Mouse (Mus musculus) midbrain, embryonic 12.5 days (tissue): ENCODE results near the gene Tubb4a. TPM values are rescaled to one million over a fixed set of nuclear protein-coding genes. Genes with fewer than 3 reads are reported as not detected.
A peak's percentile ranks its signal among the peaks of the same experiment; 100 is the strongest.
"Not testable (repeated sequence)": the region's sequence is repeated elsewhere in the genome, so short reads cannot be mapped to it uniquely, and the experiment has no call there.

ENCODE experiments used
- ATAC-seq: fragments of 200-750 bp; cut with Nextera tagmentation; 2 replicates; pipeline ENCODE4 v1.8.0; 2017; ENCODE audit warnings: low read depth, moderate TSS enrichment, moderate library complexity; ENCODE audit not compliant: low FRiP score
- H3K27ac ChIP-seq: fragments of 300-500 bp; sonication (generic); replicated peaks from 2 replicates; pipeline ENCODE4 v1.5.1; 2016; ENCODE audit warnings: mild to moderate bottlenecking
- H3K27me3 ChIP-seq: fragments of 300-500 bp; sonication (generic); 2 replicates; pipeline ENCODE4 v1.6.1; 2016; ENCODE audit warnings: mild to moderate bottlenecking
- H3K36me3 ChIP-seq: fragments of 300-500 bp; sonication (generic); 2 replicates; pipeline ENCODE4 v1.6.1; 2016
- H3K4me1 ChIP-seq: fragments of 300-500 bp; sonication (generic); 2 replicates; pipeline ENCODE4 v1.6.1; 2016
- H3K4me2 ChIP-seq: fragments of 300-500 bp; sonication (generic); replicated peaks from 2 replicates; pipeline ENCODE4 v1.6.1; 2016; ENCODE audit warnings: mild to moderate bottlenecking, moderate library complexity
- H3K4me3 ChIP-seq: fragments of 300-500 bp; sonication (generic); 2 replicates; pipeline ENCODE4 v1.5.1; 2016; ENCODE audit warnings: mild to moderate bottlenecking
- H3K9ac ChIP-seq: fragments of 300-500 bp; sonication (generic); replicated peaks from 2 replicates; pipeline ENCODE4 v1.6.1; 2016; ENCODE audit warnings: mild to moderate bottlenecking, moderate library complexity
- H3K9me3 ChIP-seq: fragments of 300-500 bp; sonication (generic); 2 replicates; pipeline ENCODE4 v1.6.1; 2016; ENCODE audit warnings: mild to moderate bottlenecking
- WGBS: fragments of 180-500 bp; shearing (Covaris S2); methylation state at CpG from one replicate; pipeline ENCODE4 v1.1.7; 2016; 5-methylcytosine and 5-hydroxymethylcytosine counted together
- polyA plus RNA-seq: library from polyadenylated mRNA; unstranded; fragments of >200 nt; fragmentation: Nextera tagmentation; extraction: Ambion mirVana; gene quantifications from 2 replicates; pipeline ENCODE4 v1.2.1, GENCODE M21; 2016

Gene Tubb4a
- polyA plus RNA-seq, 1 experiment from 2014 or later, result 189 TPM

DNA sequence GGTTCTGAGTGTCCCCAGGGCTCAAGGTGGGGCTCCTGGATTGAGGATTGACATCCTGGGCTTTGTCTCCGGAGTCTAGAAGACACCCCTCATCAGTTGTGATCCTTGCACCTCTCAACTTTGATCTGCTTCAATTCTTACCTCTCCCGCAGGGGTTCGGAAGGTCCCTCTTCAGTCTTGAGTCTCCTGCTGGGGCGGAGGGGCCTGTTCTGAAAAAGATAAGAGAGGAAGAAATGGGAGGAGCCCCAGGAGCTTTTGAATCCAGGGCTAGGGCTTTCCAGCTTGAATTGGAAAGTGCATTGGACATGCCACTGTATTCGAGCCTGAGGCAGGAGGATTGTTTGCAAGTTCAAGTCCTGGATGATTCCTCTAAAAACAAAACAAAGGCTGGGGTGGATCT, 20.7 kb downstream of the Tubb4a start:
- H3K4me1 ChIP-seq, result peaks cover 14% of the 10 kb centered on the region
- WGBS, result 61% methylated on average over 5 of the region's 5 CpGs
- peaks cover 32% of the 10 kb centered on the region for H3K27me3 ChIP-seq
- no peak overlapping the region for H3K4me3 ChIP-seq
- H3K9ac ChIP-seq, result no peak overlapping the region
- no peak overlapping the region for H3K4me2 ChIP-seq
- H3K36me3 ChIP-seq, result no peaks in the 10 kb centered on the region
- no peak overlapping the region for H3K27ac ChIP-seq
- H3K9me3 ChIP-seq, result no peaks in the 10 kb centered on the region
- no peak for ATAC-seq

DNA sequence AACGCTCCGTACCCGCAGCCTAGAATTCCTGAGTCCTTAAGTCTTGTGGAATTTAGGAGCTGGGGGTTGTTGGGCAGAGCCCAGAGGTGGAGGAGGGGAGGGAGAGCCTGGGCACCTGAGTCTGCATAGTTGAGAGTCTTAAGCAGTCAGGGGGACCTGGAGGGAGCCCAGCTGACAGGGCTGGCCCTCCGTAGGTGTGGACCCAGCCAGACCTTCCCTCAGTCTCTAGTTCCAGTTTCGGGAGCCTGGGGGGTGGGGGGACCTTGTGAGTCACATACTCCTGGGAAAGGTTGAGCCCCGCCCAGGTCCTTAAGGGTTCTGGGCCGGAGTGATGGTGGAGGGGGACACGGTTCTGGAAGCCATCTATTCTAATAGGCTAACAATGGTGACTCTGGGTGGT, 24.6 kb downstream of the Tubb4a start:
- no peak overlapping the region for H3K4me3 ChIP-seq
- ATAC-seq, result no peak

DNA sequence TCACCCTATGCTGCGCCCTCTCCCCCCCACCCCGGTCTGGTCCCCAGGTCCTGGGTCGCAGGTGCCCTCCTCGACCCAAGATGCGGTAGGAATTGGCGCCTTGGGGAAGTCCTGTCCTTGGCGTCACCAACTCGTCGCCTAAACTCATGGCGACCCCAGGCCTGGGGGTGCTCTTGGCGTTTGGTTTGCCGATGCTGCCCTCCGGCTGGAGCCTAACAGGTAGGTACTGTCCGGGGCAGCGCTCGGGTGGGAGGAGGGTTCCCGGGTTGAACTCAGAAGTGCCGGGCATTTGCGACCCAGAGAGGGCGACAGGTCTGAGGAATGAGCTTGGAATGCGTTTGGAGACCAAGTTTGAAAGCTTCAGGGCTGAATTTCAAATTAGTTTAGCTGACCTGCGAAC, 25.0 kb downstream of the Tubb4a start:
- Histone ChIP-seq H3K27me3 (peaks cover 43% of the 10 kb centered on the region), H3K9me3 (no peaks in the 10 kb centered on the region), H3K4me1 (peaks cover 30% of the 10 kb centered on the region), H3K4me3 (peak overlapping the region; percentile 31), H3K27ac (no peak overlapping the region), H3K36me3 (no peaks in the 10 kb centered on the region), H3K9ac (no peak overlapping the region), H3K4me2 (peak overlapping the region; percentile 43)
- WGBS, result 1% methylated on average over 22 of the region's 22 CpGs
- no peak for ATAC-seq

More for the DNA sequence above, 24.6 kb downstream of the Tubb4a start:
- no peaks in the 10 kb centered on the region for H3K9me3 ChIP-seq
- H3K4me1 ChIP-seq, result peaks cover 28% of the 10 kb centered on the region
- H3K9ac ChIP-seq, result no peak overlapping the region
- no peak overlapping the region for H3K27ac ChIP-seq
- H3K4me2 ChIP-seq, result no peak overlapping the region
- 11% methylated on average over 8 of the region's 8 CpGs for WGBS
- no peaks in the 10 kb centered on the region for H3K36me3 ChIP-seq
- peaks cover 43% of the 10 kb centered on the region for H3K27me3 ChIP-seq

DNA sequence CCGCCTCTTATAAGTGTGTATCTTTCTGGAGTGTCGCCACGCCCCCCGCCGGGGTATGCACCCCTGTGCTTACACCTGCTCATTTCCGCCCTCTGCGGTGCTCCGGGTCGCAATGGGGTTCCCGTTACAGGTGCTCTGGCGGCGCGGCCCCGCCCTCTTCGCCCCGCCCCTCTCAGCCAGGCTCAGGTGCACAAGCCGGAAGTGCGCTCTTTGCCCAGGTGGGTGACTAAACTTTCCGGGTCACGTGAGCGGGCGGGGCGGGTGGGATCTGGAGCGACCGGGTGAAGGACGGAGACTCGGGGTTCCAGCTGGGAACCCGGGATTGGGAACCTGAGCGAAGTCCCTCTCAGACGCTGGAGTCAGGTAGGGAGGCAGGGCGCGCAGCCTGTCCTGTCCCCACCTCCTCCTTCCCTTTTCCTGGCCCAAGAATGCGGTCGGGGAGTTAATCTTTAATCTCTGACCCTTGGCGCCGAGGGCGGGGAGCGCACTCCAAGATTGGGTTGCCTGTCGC, 25.5 kb downstream of the Tubb4a start:
- 2% methylated on average over 39 of the region's 39 CpGs for WGBS
- H3K27me3 ChIP-seq, result peaks cover 43% of the 10 kb centered on the region

DNA sequence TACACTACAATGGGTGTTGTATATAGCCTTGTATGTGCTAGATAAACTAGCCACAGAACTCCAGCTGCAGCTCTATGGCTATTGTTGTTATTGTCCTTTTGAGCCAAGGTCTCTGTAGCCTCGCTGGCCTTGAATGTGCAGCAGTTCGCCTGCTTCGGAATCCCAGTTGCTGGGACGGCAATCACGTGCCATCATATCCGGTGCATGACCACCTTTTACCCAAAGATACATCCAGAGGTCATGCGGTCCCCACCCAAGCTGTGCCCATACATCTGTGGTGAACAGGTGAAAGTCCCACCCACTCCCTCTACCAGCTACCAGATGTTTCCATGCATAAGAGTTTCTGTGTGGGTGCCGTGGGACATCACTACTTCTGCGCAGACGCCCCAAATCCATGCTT, 26.5 kb downstream of the Tubb4a start:
- Histone ChIP-seq H3K27ac (no peak overlapping the region), H3K4me1 (peaks cover 30% of the 10 kb centered on the region), H3K4me2 (peak overlapping the region; percentile 83), H3K9me3 (no peaks in the 10 kb centered on the region), H3K27me3 (peaks cover 43% of the 10 kb centered on the region), H3K36me3 (peaks cover 7% of the 10 kb centered on the region; the same call in 1 of the 2 replicates), H3K9ac (no peak overlapping the region), H3K4me3 (peak overlapping the region; percentile 79)
- WGBS, result 44% methylated on average over 10 of the region's 10 CpGs
- ATAC-seq, result no peak

More for the DNA sequence above, 25.5 kb downstream of the Tubb4a start:
- 0 out of 2 replicates have a peak overlapping the region, but pooled peaks have one; percentile 21 for H3K9ac ChIP-seq
- peaks cover 30% of the 10 kb centered on the region for H3K4me1 ChIP-seq
- peaks cover 3% of the 10 kb centered on the region; the same call in 1 of the 2 replicates for H3K36me3 ChIP-seq
- peak overlapping the region; percentile 31 for H3K4me3 ChIP-seq
- H3K4me2 ChIP-seq, result peak overlapping the region; percentile 43
- no peak for ATAC-seq
- H3K27ac ChIP-seq, result no peak overlapping the region
- H3K9me3 ChIP-seq, result no peaks in the 10 kb centered on the region

DNA sequence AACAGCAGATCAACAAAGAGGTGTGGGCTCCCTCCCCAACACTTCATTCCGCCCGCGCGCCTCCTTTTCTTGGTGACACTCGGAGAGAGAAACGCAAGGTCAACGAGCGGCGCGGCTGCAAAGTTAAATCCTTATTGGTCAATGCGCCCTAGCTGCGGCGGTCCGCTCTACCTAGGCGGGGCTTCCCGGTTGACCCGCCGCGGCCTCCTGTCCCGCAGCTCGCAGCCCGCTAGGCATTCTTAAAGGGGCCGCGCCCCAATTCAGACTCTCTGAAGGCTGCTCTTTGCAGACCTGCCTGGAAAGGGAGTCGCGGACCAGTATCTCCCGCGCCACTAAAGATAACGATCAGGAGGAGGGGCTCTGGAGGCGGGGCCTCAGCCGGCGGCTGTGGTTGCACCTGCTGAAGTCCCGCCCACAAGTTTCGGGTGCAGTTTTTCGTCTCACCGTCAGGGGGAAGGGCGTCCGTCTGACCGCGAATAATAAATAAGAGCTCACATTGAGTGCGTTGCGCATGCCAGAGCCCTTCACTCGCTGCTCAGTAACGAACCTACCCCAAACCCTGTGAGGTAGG, 27.3 kb downstream of the Tubb4a start:
- under 1% methylated on average over 44 of the region's 44 CpGs for WGBS

DNA sequence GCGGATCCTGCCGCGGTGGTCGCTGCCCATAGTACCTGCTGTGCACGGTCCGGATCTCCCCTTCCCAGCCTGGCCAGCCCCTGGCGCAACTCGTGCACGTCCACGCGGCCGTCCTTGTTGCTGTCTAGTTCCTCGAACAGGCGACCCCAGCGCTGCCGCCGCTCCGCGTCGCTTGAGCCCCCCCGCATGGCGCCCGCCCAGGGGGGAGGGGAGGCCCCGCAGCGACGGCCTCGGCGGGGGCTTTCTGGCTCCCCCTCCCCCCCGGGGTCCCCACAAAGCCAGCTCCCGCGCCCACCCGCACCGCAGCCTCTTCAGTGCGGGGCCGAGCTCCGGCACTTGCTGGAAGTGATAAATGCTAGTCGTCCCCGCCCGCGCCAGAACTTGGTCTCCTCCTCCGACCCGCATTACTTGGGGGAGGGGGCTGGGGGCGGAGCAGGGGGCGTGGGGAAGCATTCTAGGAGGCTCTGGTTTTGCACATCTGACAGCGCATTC, 28.1 kb downstream of the Tubb4a start, which contains the start of gene Slc25a23:
Gene Slc25a23, minus strand, starts transcription at position 378 of the 492 bp plus-strand sequence.
- Histone ChIP-seq H3K36me3 (peaks cover 21% of the 10 kb centered on the region; the same call in 1 of the 2 replicates), H3K4me1 (peaks cover 30% of the 10 kb centered on the region), H3K9me3 (no peaks in the 10 kb centered on the region), H3K27me3 (peaks cover 35% of the 10 kb centered on the region), H3K9ac (peak within 1 kb of the TSS; percentile 77), H3K27ac (peak within 1 kb of the TSS; percentile 84), H3K4me3 (peak within 1 kb of the TSS; percentile 79), H3K4me2 (peak within 1 kb of the TSS; percentile 83)
- WGBS, result under 1% methylated on average over 22 of the region's 45 CpGs
- ATAC-seq, result peak; percentile 73

More for the DNA sequence above, 27.3 kb downstream of the Tubb4a start:
- Histone ChIP-seq H3K27me3 (peaks cover 41% of the 10 kb centered on the region), H3K9me3 (no peaks in the 10 kb centered on the region), H3K4me2 (peak overlapping the region; percentile 83), H3K9ac (peak overlapping the region; percentile 77), H3K4me3 (peak overlapping the region; percentile 79), H3K4me1 (peaks cover 30% of the 10 kb centered on the region), H3K27ac (peak overlapping the region; percentile 84), H3K36me3 (peaks cover 13% of the 10 kb centered on the region; the same call in 1 of the 2 replicates)
- ATAC-seq, result peak; percentile 91

DNA sequence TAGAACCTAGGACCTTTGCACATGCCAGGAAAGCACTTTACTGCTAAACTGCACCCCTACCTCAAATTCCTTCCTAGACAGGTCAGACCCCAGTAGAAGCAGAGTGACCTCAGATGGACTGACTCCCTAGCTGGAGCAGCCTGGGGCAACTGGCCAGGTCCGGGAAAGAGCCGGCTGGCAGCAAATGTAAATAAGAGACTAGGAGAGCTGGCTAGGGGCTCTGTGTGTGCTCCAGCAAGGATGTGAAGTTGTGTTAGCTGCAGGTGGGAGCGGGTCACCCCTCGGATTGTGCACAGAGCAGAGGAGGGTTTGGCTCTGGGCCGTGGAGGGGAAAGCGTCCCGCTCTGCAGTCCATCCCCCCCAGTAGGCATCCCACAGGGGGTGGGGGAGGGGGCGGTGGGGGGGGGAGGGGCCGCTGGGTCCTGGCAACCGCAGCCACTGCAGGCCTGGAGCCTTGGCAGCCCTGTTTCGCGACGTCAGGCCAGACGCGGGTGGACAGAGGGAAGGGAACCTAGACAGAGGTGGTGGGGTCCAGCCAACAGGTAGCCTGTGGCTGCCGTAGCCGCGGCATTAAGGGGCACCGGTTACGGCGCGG, 28.6 kb downstream of the Tubb4a start, which contains the start of gene Crb3:
Gene Crb3, plus strand, starts transcription at position 215 of the 595 bp plus-strand sequence.
- peak within 1 kb of the TSS; percentile 79 for H3K4me3 ChIP-seq
- H3K9me3 ChIP-seq, result no peaks in the 10 kb centered on the region
- peak within 1 kb of the TSS; percentile 83 for H3K4me2 ChIP-seq
- H3K4me1 ChIP-seq, result peaks cover 30% of the 10 kb centered on the region
- H3K36me3 ChIP-seq, result peaks cover 26% of the 10 kb centered on the region; the same call in 1 of the 2 replicates
- H3K9ac ChIP-seq, result peak within 1 kb of the TSS; percentile 77
- WGBS, result under 1% methylated on average over 13 of the region's 22 CpGs
- peak within 1 kb of the TSS; percentile 84 for H3K27ac ChIP-seq
- ATAC-seq, result no peak
- H3K27me3 ChIP-seq, result peaks cover 30% of the 10 kb centered on the region

DNA sequence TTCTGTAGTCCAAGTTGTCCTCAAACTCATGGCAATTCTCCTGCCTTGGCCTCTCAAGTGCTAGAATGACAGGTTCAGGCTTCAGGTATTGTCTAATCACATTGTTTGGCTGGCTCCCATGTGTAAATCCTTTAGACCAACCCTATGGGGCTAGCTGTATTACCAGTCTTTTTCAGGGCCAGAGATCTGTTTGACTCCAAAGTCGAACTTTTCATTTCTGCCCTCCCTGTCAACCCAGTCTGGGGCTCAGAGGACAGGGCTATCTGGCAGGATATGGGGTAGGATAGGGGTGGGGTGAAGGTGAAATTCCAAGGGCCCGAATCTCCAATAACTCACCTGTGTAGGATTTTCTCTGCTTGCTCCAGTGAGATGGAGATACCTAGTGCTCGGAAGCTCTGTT, 31.3 kb downstream of the Tubb4a start:
- peaks cover 52% of the 10 kb centered on the region for H3K36me3 ChIP-seq
- no peak overlapping the region for H3K9ac ChIP-seq
- peaks cover 21% of the 10 kb centered on the region for H3K4me1 ChIP-seq
- peaks cover 5% of the 10 kb centered on the region for H3K27me3 ChIP-seq
- H3K4me2 ChIP-seq, result no peak overlapping the region
- no peak overlapping the region for H3K27ac ChIP-seq
- no peaks in the 10 kb centered on the region for H3K9me3 ChIP-seq
- H3K4me3 ChIP-seq, result no peak overlapping the region
- ATAC-seq, result no peak
- WGBS, result 88% methylated on average over 3 of the region's 3 CpGs

DNA sequence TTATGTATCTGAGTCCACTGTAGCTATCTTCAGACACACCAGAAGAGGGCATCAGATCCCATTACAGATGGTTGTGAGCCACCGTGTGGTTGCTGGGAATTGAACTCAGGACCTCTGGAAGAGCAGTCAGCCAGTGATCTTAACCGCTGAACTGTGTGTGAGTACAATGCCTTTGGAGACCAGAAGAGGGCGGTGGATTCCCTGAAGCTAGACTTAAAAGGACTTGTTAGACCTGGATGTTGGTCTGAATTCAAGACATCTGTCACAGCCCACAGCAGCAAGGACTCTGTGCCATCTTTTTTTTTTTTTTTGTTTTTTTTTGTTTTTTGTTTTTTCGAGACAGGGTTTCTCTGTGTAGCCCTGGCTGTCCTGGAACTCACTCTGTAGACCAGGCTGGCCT, 35.9 kb downstream of the Tubb4a start:
- ATAC-seq, H3K4me2 ChIP-seq, H3K9ac ChIP-seq, H3K4me1 ChIP-seq, H3K27ac ChIP-seq, H3K4me3 ChIP-seq, H3K9me3 ChIP-seq, H3K27me3 ChIP-seq: not testable (repeated sequence)
- 81% methylated on average over 4 of the region's 4 CpGs for WGBS
- peaks cover 68% of the 10 kb centered on the region for H3K36me3 ChIP-seq

DNA sequence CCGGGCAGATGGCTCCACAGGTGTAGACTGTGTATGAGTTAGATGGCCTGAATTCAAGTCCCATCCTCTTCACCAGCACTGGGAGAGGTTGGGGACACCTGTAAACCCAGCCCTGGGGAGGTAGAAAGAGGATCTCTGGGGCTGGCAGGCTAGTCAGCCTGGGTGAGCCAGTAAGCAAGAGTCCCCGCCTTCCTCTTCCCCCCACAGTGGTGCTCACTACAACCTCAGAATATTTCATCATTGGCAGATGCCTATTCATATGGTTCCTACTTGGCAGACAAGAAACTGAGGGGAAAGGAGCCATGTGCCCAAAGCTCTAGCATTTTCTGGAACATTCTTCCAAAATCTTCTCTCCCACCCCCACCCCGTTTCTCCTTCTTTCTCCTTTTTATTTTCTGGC, 38.8 kb downstream of the Tubb4a start:
- no peaks in the 10 kb centered on the region for H3K4me1 ChIP-seq
- H3K4me2 ChIP-seq, result no peak overlapping the region
- 98% methylated on average over 3 of the region's 3 CpGs for WGBS
- no peaks in the 10 kb centered on the region for H3K9me3 ChIP-seq
- no peak overlapping the region for H3K9ac ChIP-seq
- 0 out of 2 replicates have a peak, but pooled peaks cover 4% of the 10 kb centered on the region for H3K27me3 ChIP-seq
- peaks cover 64% of the 10 kb centered on the region for H3K36me3 ChIP-seq
- no peak overlapping the region for H3K4me3 ChIP-seq
- no peak for ATAC-seq
- H3K27ac ChIP-seq, result no peak overlapping the region

DNA sequence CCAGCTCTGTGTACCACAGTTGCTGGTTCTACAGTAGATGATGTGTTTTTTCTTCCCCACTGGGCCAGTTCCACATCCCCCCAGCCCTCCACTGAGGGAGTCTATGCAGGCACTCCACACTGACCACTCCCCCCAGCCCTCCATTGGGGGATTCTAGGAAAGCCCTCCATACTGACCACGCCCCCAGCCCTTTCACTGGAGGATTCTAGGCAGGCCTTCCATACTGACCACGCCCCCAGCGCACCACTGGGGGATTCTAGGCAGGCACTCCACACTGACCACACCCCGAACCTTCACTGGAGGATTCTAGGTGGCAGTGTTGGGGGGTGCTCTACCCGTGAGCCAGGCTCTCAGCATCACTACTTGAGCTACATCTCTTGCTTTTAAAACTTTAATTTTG, 40.2 kb downstream of the Tubb4a start:
- no peak overlapping the region for H3K9ac ChIP-seq
- H3K36me3 ChIP-seq, result peaks cover 51% of the 10 kb centered on the region
- ATAC-seq, result peak; percentile 36; the same call in 1 of the 2 replicates
- H3K27me3 ChIP-seq, result 0 out of 2 replicates have a peak, but pooled peaks cover 4% of the 10 kb centered on the region
- no peaks in the 10 kb centered on the region for H3K4me1 ChIP-seq
- 29% methylated on average over 5 of the region's 5 CpGs for WGBS
- no peaks in the 10 kb centered on the region for H3K9me3 ChIP-seq
- H3K4me2 ChIP-seq, result no peak overlapping the region
- no peak overlapping the region for H3K27ac ChIP-seq
- no peak overlapping the region for H3K4me3 ChIP-seq
